Mouse (Mus musculus): Measurements from ENCODE around the gene Zfp92.
"Not testable (repeated sequence)": the region's sequence is repeated elsewhere in the genome, so short reads cannot be mapped to it uniquely, and the experiment has no call there.

Gene Zfp92

GRCm38 (mm10) chrX:73410880-73411517 is at the start of gene Zfp92:
TSS of gene Zfp92 (plus strand) at chrX:73411096.
- no peak for DNase-seq (ENCODE audit: low spot score)

- DNase-seq (ENCODE audit: low spot score): no peak
Measured at GRCm38 (mm10) chrX:73363291-73363690, 47.6 kb upstream of the Zfp92 start.

GRCm38 (mm10) chrX:73384419-73384818 is 26.5 kb upstream of the Zfp92 start:
- DNase-seq (ENCODE audit: low spot score): no peak

- DNase-seq (ENCODE audit: low spot score): no peak
Measured at GRCm38 (mm10) chrX:73384924-73385323, 26.0 kb upstream of the Zfp92 start.

- DNase-seq (ENCODE audit: low spot score): no peak
Measured at GRCm38 (mm10) chrX:73391481-73391880, 19.4 kb upstream of the Zfp92 start.

GRCm38 (mm10) chrX:73396446-73396845 is 14.4 kb upstream of the Zfp92 start:
- DNase-seq (ENCODE audit: low spot score): no peak

- DNase-seq (ENCODE audit: low spot score): not testable (repeated sequence)
Measured at GRCm38 (mm10) chrX:73398636-73399035, 12.3 kb upstream of the Zfp92 start, which contains the start of gene Gm18336. TSS of gene Gm18336 (minus strand) at chrX:73398736.

- DNase-seq (ENCODE audit: low spot score): no peak
Measured at GRCm38 (mm10) chrX:73400951-73401350, 9.9 kb upstream of the Zfp92 start.

GRCm38 (mm10) chrX:73401616-73402015 is 9.3 kb upstream of the Zfp92 start:
- no peak for DNase-seq (ENCODE audit: low spot score)

- no peak for DNase-seq (ENCODE audit: low spot score)
Measured at GRCm38 (mm10) chrX:73412767-73413166, 1.9 kb downstream of the Zfp92 start.

GRCm38 (mm10) chrX:73430036-73430435 is 19.1 kb downstream of the Zfp92 start:
- DNase-seq (ENCODE audit: low spot score): no peak

- peak; percentile 37 for DNase-seq (ENCODE audit: low spot score)
Measured at GRCm38 (mm10) chrX:73432850-73433249, 22.0 kb downstream of the Zfp92 start.

- DNase-seq (ENCODE audit: low spot score): peak; percentile 46
Measured at GRCm38 (mm10) chrX:73435252-73435651, 24.4 kb downstream of the Zfp92 start, which contains the start of gene Trex2. TSS of gene Trex2 (minus strand) at chrX:73435344.

GRCm38 (mm10) chrX:73441428-73441827 is 30.5 kb downstream of the Zfp92 start:
- no peak for DNase-seq (ENCODE audit: low spot score)

- DNase-seq (ENCODE audit: low spot score): peak; percentile 60
Measured at GRCm38 (mm10) chrX:73451949-73452348, 41.1 kb downstream of the Zfp92 start.

GRCm38 (mm10) chrX:73458877-73459392 is 48.0 kb downstream of the Zfp92 start, which contains the start of gene Haus7:
TSS of gene Haus7 (minus strand) at chrX:73459044.
- peak; percentile 90 for DNase-seq (ENCODE audit: low spot score)

GRCm38 (mm10) chrX:73460792-73461191 is 49.9 kb downstream of the Zfp92 start:
- no peak for DNase-seq (ENCODE audit: low spot score)

GRCm38 (mm10) chrX:73465483-73466186 is 54.7 kb downstream of the Zfp92 start:
- peak; percentile 59 for DNase-seq (ENCODE audit: low spot score)

GRCm38 (mm10) chrX:73467446-73468241 is 56.7 kb downstream of the Zfp92 start:
- peak; percentile 38 for DNase-seq (ENCODE audit: low spot score)

- DNase-seq (ENCODE audit: low spot score): no peak
Measured at GRCm38 (mm10) chrX:73468330-73468729, 57.4 kb downstream of the Zfp92 start.

GRCm38 (mm10) chrX:73468752-73469151 is 57.9 kb downstream of the Zfp92 start:
- no peak for DNase-seq (ENCODE audit: low spot score)

- no peak for DNase-seq (ENCODE audit: low spot score)
Measured at GRCm38 (mm10) chrX:73471764-73472163, 60.9 kb downstream of the Zfp92 start.

Data from urinary bladder, postnatal 14 days (tissue).